Mouse (Mus musculus) liver, adult 2 months (tissue): ENCODE results near the gene Ugt2b34. TPM values are rescaled to one million over a fixed set of nuclear protein-coding genes. Genes with fewer than 3 reads are reported as not detected.

Experiments used
- DNase-seq: peaks from one replicate; pipeline ENCODE4 v3.0.0-alpha.2; 2011; ENCODE audit warnings: low read depth, low spot score; ENCODE audit errors: extremely low read depth
- H3K27ac ChIP-seq: fragments of 200-500 bp; replicated peaks from 2 replicates; pipeline ENCODE4 v1.5.1; 2012; ENCODE audit warnings: low read depth, mild to moderate bottlenecking, control low read depth, inconsistent platforms, low read length; ENCODE audit not compliant: insufficient read depth
- H3K27me3 ChIP-seq: fragments of 200-500 bp; 2 replicates; pipeline ENCODE4 v1.6.1; 2012; ENCODE audit warnings: mild to moderate bottlenecking, moderate library complexity, low read length, inconsistent platforms; ENCODE audit not compliant: control insufficient read depth, insufficient read depth
- H3K36me3 ChIP-seq: fragments of 200-500 bp; 2 replicates; pipeline ENCODE4 v1.6.1; 2012; ENCODE audit warnings: low read length, inconsistent platforms; ENCODE audit not compliant: control insufficient read depth, insufficient read depth
- H3K4me1 ChIP-seq: fragments of 200-500 bp; 2 replicates; pipeline ENCODE4 v1.6.1; 2011; ENCODE audit warnings: low read length; ENCODE audit not compliant: control insufficient read depth, insufficient read depth
- H3K4me3 ChIP-seq: fragments of 200-500 bp; 2 replicates; pipeline ENCODE4 v1.5.1; 2011; ENCODE audit warnings: low read depth, mild to moderate bottlenecking, control low read depth, low read length, moderate library complexity; ENCODE audit not compliant: insufficient read depth
- H3K79me2 ChIP-seq: fragments of 200-500 bp; 2 replicates; pipeline ENCODE4 v1.6.1; 2012; ENCODE audit warnings: inconsistent platforms, mild to moderate bottlenecking, low read length, moderate library complexity; ENCODE audit not compliant: control insufficient read depth, insufficient read depth
- H3K9ac ChIP-seq: fragments of 200-500 bp; 2 replicates; pipeline ENCODE4 v1.6.1; 2012; ENCODE audit warnings: low read depth, mild to moderate bottlenecking, control low read depth, inconsistent platforms, low read length
- CTCF ChIP-seq: fragments of 200-500 bp; IDR thresholded peaks from 2 replicates; pipeline ENCODE4 v1.5.1; 2011; ENCODE audit warnings: low read depth, low read length, control low read depth
- POLR2A ChIP-seq: fragments of 200-500 bp; IDR thresholded peaks from 2 replicates; pipeline ENCODE4 v1.6.1; 2011; ENCODE audit warnings: low read length, control low read depth; ENCODE audit not compliant: insufficient read depth; ENCODE audit errors: extremely low read depth
- WGBS: fragments of 180-500 bp; shearing (Covaris S2); methylation state at CpG from one replicate; pipeline ENCODE4 v1.1.7; 2018; 5-methylcytosine and 5-hydroxymethylcytosine counted together
- polyA plus RNA-seq: library from polyadenylated mRNA; depleted of rRNA; stranded (reverse); fragments of >200 nt; gene quantifications from 2 replicates; pipeline ENCODE4 v1.2.3, GENCODE M21; 2012
- total RNA-seq: library from RNA; depleted of rRNA; stranded (reverse); fragments of >200 nt; gene quantifications from 2 replicates; pipeline ENCODE4 v1.2.3, GENCODE M21; 2014

The Ugt2b34 gene
- total and polyA plus RNA-seq, 2 experiments: 117 to 673 TPM

GRCm38 (mm10) chr5:86910770-86911169 lies 4.0 kb upstream of the Ugt2b34 start:
- H3K79me2 ChIP-seq: peaks cover 3% of the 10 kb centered on the region; the same call in 1 of the 2 replicates
- H3K4me1 ChIP-seq: peaks cover 7% of the 10 kb centered on the region; the same call in 1 of the 2 replicates
- 8% methylated on average over 1 of the region's 1 CpGs for WGBS
- H3K9ac ChIP-seq: no peak overlapping the region
- TF ChIP-seq POLR2A (no peak), CTCF (no peak)
- H3K4me3 ChIP-seq: no peak overlapping the region
- no peaks in the 10 kb centered on the region for H3K27me3 ChIP-seq
- H3K27ac ChIP-seq: no peak overlapping the region
- DNase-seq: peak; percentile 99
- no peaks in the 10 kb centered on the region for H3K36me3 ChIP-seq

- no peak for TF ChIP-seq POLR2A
- TF ChIP-seq CTCF: no peak
- Histone ChIP-seq H3K27me3 (no peaks in the 10 kb centered on the region), H3K27ac (no peak overlapping the region), H3K36me3 (peaks cover 47% of the 10 kb centered on the region), H3K79me2 (no peaks in the 10 kb centered on the region), H3K4me3 (no peak overlapping the region), H3K9ac (no peak overlapping the region), H3K4me1 (peaks cover 6% of the 10 kb centered on the region; the same call in 1 of the 2 replicates)
- 74% methylated on average over 1 of the region's 1 CpGs for WGBS
- peak; percentile 41 for DNase-seq
Measured at GRCm38 (mm10) chr5:86889933-86890332, 16.8 kb downstream of the Ugt2b34 start.

GRCm38 (mm10) chr5:86888420-86888819 lies 18.3 kb downstream of the Ugt2b34 start:
- Histone ChIP-seq H3K9ac (no peak overlapping the region), H3K27ac (no peak overlapping the region), H3K4me1 (peaks cover 6% of the 10 kb centered on the region; the same call in 1 of the 2 replicates), H3K79me2 (no peaks in the 10 kb centered on the region), H3K27me3 (no peaks in the 10 kb centered on the region), H3K36me3 (peaks cover 33% of the 10 kb centered on the region), H3K4me3 (no peak overlapping the region)
- WGBS: 52% methylated on average over 1 of the region's 1 CpGs
- no peak for TF ChIP-seq CTCF
- TF ChIP-seq POLR2A: no peak
- no peak for DNase-seq

GRCm38 (mm10) chr5:86887081-86887480 lies 19.7 kb downstream of the Ugt2b34 start:
- 54% methylated on average over 1 of the region's 1 CpGs for WGBS
- Histone ChIP-seq H3K4me3 (no peak overlapping the region), H3K4me1 (peaks cover 6% of the 10 kb centered on the region; the same call in 1 of the 2 replicates), H3K27ac (no peak overlapping the region), H3K36me3 (peaks cover 24% of the 10 kb centered on the region), H3K9ac (no peak overlapping the region), H3K27me3 (no peaks in the 10 kb centered on the region), H3K79me2 (no peaks in the 10 kb centered on the region)
- DNase-seq: no peak
- TF ChIP-seq POLR2A (no peak), CTCF (no peak)

GRCm38 (mm10) chr5:86886620-86887019 lies 20.1 kb downstream of the Ugt2b34 start:
- peak; percentile 59 for DNase-seq
- 17% methylated on average over 3 of the region's 3 CpGs for WGBS
- H3K4me1 ChIP-seq: peaks cover 6% of the 10 kb centered on the region; the same call in 1 of the 2 replicates
- H3K36me3 ChIP-seq: peaks cover 22% of the 10 kb centered on the region
- H3K9ac ChIP-seq: no peak overlapping the region
- H3K79me2 ChIP-seq: no peaks in the 10 kb centered on the region
- H3K4me3 ChIP-seq: no peak overlapping the region
- H3K27me3 ChIP-seq: no peaks in the 10 kb centered on the region
- TF ChIP-seq CTCF (peak; percentile 41; the same call in 1 of the 2 replicates), POLR2A (no peak)
- H3K27ac ChIP-seq: no peak overlapping the region

- Histone ChIP-seq H3K36me3 (no peaks in the 10 kb centered on the region), H3K79me2 (no peaks in the 10 kb centered on the region), H3K4me3 (no peak overlapping the region), H3K4me1 (no peaks in the 10 kb centered on the region), H3K27ac (no peak overlapping the region), H3K27me3 (no peaks in the 10 kb centered on the region), H3K9ac (no peak overlapping the region)
- TF ChIP-seq CTCF: no peak
- no peak for TF ChIP-seq POLR2A
- 7% methylated on average over 1 of the region's 1 CpGs for WGBS
- no peak for DNase-seq
Measured at GRCm38 (mm10) chr5:86871877-86872276, 34.9 kb downstream of the Ugt2b34 start.
